Mouse (Mus musculus): Measurements from ENCODE around the gene Csf3r. TPM values are rescaled to one million over a fixed set of nuclear protein-coding genes. Genes with fewer than 3 reads are reported as not detected.

Csf3r gene
- polyA plus RNA-seq, 1 experiment from 2014 or later, result 0.39 TPM

DNA sequence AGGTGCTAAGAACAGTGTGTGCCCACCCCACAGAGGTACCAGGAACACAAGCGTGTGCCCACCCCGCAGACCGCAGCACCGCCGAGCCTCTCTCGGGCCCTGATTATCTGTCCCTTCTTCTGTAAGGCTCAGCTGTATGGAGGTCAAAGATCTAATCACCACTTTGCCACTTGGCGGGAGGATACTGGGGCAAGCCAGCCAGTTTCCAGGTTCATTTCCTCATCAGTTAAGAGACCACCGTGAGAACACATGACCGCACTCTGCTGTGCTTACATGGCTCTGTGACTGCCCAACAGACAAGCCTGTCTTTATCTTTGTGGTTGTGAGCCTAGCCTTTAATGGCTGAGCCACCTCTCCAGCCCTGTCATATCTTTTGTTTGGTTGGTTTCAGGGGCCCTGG is 58.7 kb downstream of the Csf3r start:
- ATAC-seq (ENCODE audit: insufficient number of reproducible peaks, insufficient read depth, low FRiP score, low TSS enrichment, low read depth), result no peak
- 0 out of 2 replicates have a peak, but pooled peaks cover 3% of the 10 kb centered on the region for H3K36me3 ChIP-seq
- WGBS, result 93% methylated on average over 9 of the region's 9 CpGs
- no peak overlapping the region for H3K4me2 ChIP-seq
- no peaks in the 10 kb centered on the region for H3K9me3 ChIP-seq
- no peak overlapping the region for H3K27ac ChIP-seq
- no peaks in the 10 kb centered on the region for H3K27me3 ChIP-seq
- H3K9ac ChIP-seq (replicated peaks), result no peak overlapping the region
- no peaks in the 10 kb centered on the region for H3K4me1 ChIP-seq (replicated peaks)
- H3K4me3 ChIP-seq (replicated peaks), result no peak overlapping the region

DNA sequence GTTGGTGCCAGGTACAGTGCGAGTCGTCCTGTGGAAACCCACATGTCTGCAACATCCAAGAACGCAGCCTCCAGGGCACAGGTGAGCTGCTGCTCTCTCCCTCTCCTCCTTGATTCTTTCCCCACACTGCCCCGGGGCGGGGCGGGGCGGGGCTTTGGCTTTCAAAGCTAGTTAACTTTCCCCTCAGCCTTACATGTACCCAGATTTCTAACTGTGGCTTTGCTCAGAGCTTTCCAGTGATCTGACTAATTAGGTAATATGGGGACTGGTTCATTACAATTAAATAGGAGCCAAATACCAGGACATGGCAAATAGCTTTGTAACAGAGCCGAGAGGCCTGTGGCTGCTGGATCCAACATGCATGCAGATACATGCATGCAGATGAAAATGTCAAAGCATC is 60.0 kb downstream of the Csf3r start:
- WGBS, result 60% methylated on average over 8 of the region's 8 CpGs
- H3K9me3 ChIP-seq, result no peaks in the 10 kb centered on the region

DNA sequence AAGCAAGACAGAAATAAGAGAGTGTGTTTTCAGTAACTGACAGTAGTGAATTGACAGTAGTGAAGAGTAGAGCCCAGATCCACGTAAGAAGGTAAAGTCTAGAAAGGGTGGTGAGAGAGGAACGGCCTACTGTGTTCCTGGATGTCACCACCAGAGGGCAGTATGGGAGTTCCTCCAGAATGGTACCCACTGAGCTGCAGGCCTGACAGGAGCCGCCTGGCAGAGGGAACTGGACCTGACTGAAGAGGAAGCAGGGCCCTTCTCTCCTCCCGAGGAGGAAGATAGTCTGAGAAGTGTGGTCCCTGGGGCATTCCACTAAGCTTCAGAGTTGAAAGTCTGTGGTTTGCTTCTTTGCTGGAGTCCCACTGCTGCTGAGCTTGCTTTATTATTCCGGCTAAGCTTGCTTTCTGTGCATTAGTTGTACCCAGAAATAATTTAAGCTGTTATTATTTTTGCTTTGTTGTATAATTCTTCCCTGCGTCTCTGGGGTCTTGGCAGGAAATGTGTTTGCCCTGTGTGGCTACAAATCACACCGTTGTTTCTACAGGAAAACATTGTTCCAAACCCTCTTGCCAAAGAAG is 61.7 kb downstream of the Csf3r start:
- 0 out of 2 replicates have a peak, but pooled peaks cover 3% of the 10 kb centered on the region for H3K36me3 ChIP-seq
- H3K9ac ChIP-seq (replicated peaks), result no peak overlapping the region
- WGBS, result 33% methylated on average over 7 of the region's 7 CpGs
- H3K9me3 ChIP-seq, result no peaks in the 10 kb centered on the region
- H3K27me3 ChIP-seq, result no peaks in the 10 kb centered on the region
- no peak overlapping the region for H3K4me2 ChIP-seq
- ATAC-seq (ENCODE audit: insufficient number of reproducible peaks, insufficient read depth, low FRiP score, low TSS enrichment, low read depth), result peak; percentile 81
- no peak overlapping the region for H3K27ac ChIP-seq
- no peaks in the 10 kb centered on the region for H3K4me1 ChIP-seq (replicated peaks)
- no peak overlapping the region for H3K4me3 ChIP-seq (replicated peaks)

More for the DNA sequence above, 60.0 kb downstream of the Csf3r start:
- Histone ChIP-seq H3K4me1 (replicated peaks) (no peaks in the 10 kb centered on the region), H3K4me2 (no peak overlapping the region), H3K9ac (replicated peaks) (no peak overlapping the region), H3K4me3 (replicated peaks) (no peak overlapping the region), H3K36me3 (0 out of 2 replicates have a peak, but pooled peaks cover 3% of the 10 kb centered on the region), H3K27ac (no peak overlapping the region), H3K27me3 (no peaks in the 10 kb centered on the region)
- ATAC-seq (ENCODE audit: insufficient number of reproducible peaks, insufficient read depth, low FRiP score, low TSS enrichment, low read depth), result no peak

DNA sequence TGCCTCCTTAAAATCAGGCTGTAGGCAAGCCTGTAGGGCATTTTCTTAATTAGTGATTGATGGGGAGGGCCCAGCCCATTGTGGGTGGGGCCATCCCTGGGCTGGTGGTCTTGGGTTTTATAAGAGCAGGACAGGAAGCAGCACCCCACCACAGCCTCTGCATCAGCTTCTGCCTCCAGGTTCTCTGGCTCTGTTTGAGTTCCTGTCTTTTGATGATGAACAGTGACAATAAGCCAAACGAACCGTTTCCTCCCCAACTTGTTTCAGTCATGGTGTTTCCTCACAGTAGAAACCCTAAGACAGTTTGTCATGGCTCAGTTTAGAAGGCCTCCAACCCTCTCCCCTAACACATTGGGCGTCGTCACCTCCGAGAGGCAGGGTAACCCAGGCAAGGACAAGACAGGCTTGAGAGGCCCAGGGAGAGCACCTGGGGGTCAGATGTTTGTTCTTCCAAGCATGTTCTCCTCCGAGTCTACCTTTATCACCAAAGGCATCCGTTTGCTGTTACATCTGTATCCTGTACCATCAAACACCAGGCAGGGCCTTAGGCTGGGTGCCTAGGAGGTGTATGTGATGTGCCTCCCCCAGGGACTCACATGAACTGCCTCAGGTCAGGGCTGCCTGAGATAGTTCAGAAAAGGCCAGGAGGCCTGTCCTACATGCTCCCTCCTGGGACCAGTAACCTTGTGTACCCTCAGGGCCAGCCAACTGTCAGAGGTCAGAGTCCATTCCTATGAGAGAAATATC is 65.9 kb downstream of the Csf3r start:
- ATAC-seq (ENCODE audit: insufficient number of reproducible peaks, insufficient read depth, low FRiP score, low TSS enrichment, low read depth), result no peak
- H3K27me3 ChIP-seq, result no peaks in the 10 kb centered on the region
- 67% methylated on average over 7 of the region's 7 CpGs for WGBS
- H3K27ac ChIP-seq, result no peak overlapping the region
- no peak overlapping the region for H3K9ac ChIP-seq (replicated peaks)
- 0 out of 2 replicates have a peak, but pooled peaks cover 3% of the 10 kb centered on the region for H3K36me3 ChIP-seq
- no peak overlapping the region for H3K4me3 ChIP-seq (replicated peaks)
- no peaks in the 10 kb centered on the region for H3K9me3 ChIP-seq
- H3K4me2 ChIP-seq, result no peak overlapping the region
- H3K4me1 ChIP-seq (replicated peaks), result no peaks in the 10 kb centered on the region

DNA sequence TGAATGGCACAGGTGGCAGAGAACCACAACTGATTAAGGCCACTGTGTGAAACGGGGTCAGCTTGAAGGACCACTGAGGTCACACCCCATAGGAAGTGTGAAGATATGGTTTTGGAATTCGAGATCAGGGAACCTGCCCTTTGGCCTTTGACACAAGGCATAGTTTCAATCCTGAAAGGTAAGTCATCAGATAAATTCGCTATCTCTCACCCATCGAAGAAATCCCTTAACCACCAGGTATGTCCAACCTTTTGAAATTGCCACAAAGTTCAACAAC is 66.4 kb downstream of the Csf3r start:
- Histone ChIP-seq H3K27me3 (no peaks in the 10 kb centered on the region), H3K9me3 (no peaks in the 10 kb centered on the region), H3K4me3 (replicated peaks) (no peak overlapping the region), H3K4me2 (no peak overlapping the region), H3K27ac (no peak overlapping the region), H3K4me1 (replicated peaks) (no peaks in the 10 kb centered on the region), H3K36me3 (0 out of 2 replicates have a peak, but pooled peaks cover 3% of the 10 kb centered on the region), H3K9ac (replicated peaks) (no peak overlapping the region)
- no peak for ATAC-seq (ENCODE audit: insufficient number of reproducible peaks, insufficient read depth, low FRiP score, low TSS enrichment, low read depth)
- WGBS, result 81% methylated on average over 4 of the region's 4 CpGs

DNA sequence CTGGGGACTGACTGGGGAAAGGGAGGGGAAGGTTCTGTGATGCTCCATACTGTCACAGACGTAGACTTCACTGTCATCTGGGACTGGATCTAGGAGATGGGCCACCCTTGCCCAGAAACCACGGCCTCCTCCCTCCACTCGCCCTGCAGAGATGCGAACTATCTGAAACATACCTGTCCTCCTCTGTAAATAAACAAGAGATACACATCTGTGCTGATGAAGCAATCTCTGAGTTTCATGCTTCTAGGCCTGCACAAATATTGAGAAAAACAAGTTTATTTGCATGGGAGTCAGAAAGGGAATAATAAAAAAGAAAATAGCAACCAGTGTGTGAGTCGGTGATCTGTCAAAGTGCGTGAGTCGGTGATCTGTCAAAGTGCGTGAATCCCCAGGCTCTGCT is 67.5 kb downstream of the Csf3r start:
- Histone ChIP-seq H3K4me2 (no peak overlapping the region), H3K9ac (replicated peaks) (no peak overlapping the region), H3K9me3 (no peaks in the 10 kb centered on the region), H3K36me3 (0 out of 2 replicates have a peak, but pooled peaks cover 3% of the 10 kb centered on the region), H3K27me3 (no peaks in the 10 kb centered on the region), H3K4me1 (replicated peaks) (no peaks in the 10 kb centered on the region), H3K27ac (no peak overlapping the region), H3K4me3 (replicated peaks) (no peak overlapping the region)
- WGBS, result 74% methylated on average over 8 of the region's 8 CpGs
- no peak for ATAC-seq (ENCODE audit: insufficient number of reproducible peaks, insufficient read depth, low FRiP score, low TSS enrichment, low read depth)

Other genes starting within 250 kb of the Csf3r start
- 153 and 162 TPM in 2 replicates for gene Mrps15, start 22.4 kb downstream of the Csf3r start, polyA plus RNA-seq (2016; fragmentation: Nextera tagmentation; extraction: Ambion mirVana)
- 18.2 and 19.0 TPM in 2 replicates for gene Oscp1, start 34.0 kb downstream of the Csf3r start, polyA plus RNA-seq (2016; fragmentation: Nextera tagmentation; extraction: Ambion mirVana)
- 43.2 and 44.3 TPM in 2 replicates for gene Lsm10, start 72.1 kb downstream of the Csf3r start, polyA plus RNA-seq (2016; fragmentation: Nextera tagmentation; extraction: Ambion mirVana)
- 41.1 and 45.2 TPM in 2 replicates for gene Stk40, start 79.4 kb downstream of the Csf3r start, polyA plus RNA-seq (2016; fragmentation: Nextera tagmentation; extraction: Ambion mirVana)
- 65.6 and 67.5 TPM in 2 replicates for gene Eva1b, start 123.2 kb downstream of the Csf3r start, polyA plus RNA-seq (2016; fragmentation: Nextera tagmentation; extraction: Ambion mirVana)
- 7.2 and 8.4 TPM in 2 replicates for gene Sh3d21, start 138.9 kb downstream of the Csf3r start, polyA plus RNA-seq (2016; fragmentation: Nextera tagmentation; extraction: Ambion mirVana)
- gene Thrap3, start 178.2 kb downstream of the Csf3r start, polyA plus RNA-seq (2016; fragmentation: Nextera tagmentation; extraction: Ambion mirVana), result 303 and 349 TPM in 2 replicates
- 83.5 and 85.1 TPM in 2 replicates for gene Map7d1, start 231.8 kb downstream of the Csf3r start, polyA plus RNA-seq (2016; fragmentation: Nextera tagmentation; extraction: Ambion mirVana)
- gene Trappc3, start 237.8 kb downstream of the Csf3r start, polyA plus RNA-seq (2016; fragmentation: Nextera tagmentation; extraction: Ambion mirVana), result 105 and 111 TPM in 2 replicates

All from limb, embryonic 12.5 days (tissue).